Mouse (Mus musculus) embryo, embryonic 10 days (tissue): ENCODE data around the gene Avil.
A peak's percentile ranks its signal among the peaks of the same experiment; 100 is the strongest.

ENCODE experiments used
- DNase-seq: peaks from one replicate; pipeline ENCODE4 v3.0.0-alpha.2; 2015; ENCODE audit warnings: low spot score

Avil gene

GRCm38 (mm10) chr10:127018422-127018821 lies 17.9 kb downstream of the Avil start:
- DNase-seq, result no peak

DNA sequence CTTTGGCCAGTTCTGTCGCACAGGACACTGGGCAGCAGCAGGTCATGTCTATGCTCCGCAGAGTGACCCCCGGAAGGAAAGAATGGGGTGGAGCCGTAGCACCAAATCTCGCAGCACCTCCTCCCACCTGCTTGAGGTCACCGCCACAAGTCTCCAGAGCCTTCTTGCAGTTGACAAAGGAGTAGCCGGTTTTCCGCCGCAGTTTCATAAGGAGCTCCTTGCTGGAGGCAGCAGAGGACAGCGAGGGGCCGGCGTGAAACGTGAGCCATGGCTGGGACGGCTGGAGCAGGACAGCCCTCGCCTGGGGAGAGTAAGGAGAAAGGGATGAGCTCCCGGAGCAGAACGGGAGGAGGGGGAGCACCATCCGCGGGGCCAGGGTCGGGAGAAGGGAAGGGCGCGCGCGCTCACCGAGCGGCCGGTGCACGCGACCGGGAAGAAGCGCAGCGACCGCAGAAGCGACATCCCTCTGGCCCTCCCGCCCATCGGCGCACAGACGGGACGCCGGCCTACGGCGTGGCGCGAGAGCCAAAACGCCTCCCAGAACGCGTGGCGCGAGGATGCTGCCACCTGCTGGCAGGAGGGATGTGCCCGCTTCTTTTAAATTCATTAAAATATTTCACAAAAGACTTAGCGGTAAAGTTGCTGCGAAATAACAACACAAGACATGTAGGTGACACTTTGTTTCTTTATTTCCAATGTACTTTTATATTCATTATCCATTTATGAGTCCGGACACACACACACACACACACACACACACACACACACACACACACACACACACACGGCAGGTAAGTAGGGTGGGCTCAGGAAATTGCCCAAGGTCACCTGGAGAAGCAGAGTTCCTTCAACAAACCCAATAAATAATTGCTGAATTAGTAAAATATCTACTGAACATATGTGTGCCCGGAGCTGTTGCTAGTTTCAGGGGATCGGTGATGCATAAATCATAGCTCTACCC lies 30.1 kb downstream of the Avil start, which contains the start of gene Tsfm:
Tsfm (minus strand) TSS at position 505 of the 961 bp plus-strand sequence.
- DNase-seq, result peak; percentile 98

DNA sequence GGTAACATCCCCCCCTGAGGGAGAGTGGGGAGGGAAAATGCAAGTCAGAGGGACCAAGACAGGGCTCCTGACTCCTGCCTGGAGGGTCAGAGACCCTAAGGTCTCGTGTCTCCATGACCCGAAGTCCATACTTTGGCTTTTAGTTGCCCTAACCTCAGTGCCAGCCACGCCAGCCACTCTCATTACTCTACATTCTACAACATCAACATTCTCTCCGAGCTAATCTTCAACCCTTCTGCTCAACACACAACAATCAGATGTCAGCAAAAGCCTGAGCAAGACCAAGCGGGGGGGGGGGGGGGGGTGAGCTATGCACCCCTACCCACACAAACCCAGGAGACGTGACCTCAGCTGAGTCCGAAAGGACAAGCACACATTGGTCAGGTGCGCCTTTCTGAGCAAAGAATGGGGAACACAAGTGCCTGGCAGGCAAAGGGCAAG lies 32.8 kb downstream of the Avil start:
- no peak for DNase-seq

DNA sequence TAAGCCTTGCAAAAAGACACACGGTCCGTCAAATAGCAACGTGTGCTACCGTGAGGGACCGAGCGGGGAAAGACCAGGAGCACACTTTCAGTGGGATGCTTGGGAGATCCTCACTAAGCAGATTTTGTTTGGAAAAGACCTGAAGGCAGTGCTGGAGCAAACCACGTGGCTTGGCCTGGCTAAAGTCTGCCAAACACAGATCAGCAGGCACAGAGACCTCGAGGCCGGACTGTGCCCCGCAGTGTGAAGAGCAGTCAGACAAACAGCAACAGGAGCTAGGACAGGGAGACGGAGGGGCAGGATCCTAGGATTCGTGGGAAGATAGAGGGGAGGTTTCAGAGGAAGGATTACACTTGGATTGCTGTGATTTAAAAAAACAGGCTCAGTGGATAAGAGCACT lies 35.8 kb downstream of the Avil start:
- DNase-seq, result no peak

- DNase-seq, result no peak
Measured at GRCm38 (mm10) chr10:127037641-127038040, 37.1 kb downstream of the Avil start.

DNA sequence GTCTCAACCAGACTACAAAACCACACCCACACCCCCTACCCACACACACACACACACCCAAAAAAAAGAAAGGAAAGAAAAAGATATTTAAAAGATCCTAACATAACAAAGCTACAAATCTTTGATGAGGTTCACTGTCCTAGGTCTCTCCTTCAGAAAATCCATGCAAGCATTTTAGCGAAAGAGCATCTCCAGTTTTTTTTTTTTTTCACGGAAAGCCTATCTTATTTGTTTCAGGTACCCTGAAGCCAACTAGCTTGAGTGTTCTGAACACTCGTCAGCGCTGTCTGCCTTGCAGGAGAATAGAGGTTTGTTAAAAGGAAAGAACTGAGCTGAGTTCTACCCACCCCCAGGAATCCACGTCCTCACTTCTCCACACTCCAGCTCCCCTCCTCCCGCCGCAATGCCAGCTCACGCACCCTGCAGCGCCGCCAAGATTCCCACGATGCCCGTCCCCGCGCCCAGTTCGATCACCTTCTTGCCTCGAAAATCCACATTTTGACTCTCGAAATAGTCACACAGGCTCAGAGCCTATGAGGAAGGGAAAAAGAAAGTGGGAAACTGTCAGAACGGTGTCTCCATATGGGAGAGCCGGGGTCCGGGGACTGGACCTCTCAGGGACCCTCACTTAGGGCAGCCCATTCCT lies 40.2 kb downstream of the Avil start:
- DNase-seq, result no peak

GRCm38 (mm10) chr10:127041274-127041766 lies 40.8 kb downstream of the Avil start, which contains the start of the genes Mettl1 and Eef1akmt3:
Mettl1 (plus strand) TSS chr10:127041414.
Eef1akmt3 (minus strand) TSS chr10:127041513.
- DNase-seq, result peak; percentile 49

DNA sequence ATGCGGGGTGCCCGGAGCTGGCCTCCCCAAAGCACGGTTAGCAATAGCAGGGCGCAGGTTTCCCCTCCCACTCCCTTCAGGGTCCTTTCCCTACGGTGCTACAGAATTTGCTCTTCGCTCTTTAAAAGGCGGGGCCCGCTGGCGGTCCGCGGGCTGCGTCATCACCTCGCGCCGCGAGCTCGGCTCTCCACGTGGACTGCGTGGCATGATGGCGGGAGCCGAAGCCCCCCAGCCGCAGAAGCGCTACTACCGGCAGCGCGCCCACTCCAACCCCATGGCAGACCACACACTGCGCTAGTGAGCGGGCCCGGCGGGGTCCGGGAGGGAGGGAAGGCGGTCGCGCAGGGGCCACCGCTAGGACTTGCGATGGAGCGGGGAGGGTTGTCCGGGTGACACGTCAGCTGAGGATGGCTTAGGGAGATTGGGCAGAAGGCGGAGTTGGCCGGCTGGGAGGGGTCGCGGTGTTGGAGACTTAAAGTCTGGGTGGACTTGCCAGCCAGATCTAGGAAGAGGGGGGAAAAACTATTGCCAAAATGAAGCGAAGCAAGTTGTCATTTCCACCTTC lies 41.3 kb downstream of the Avil start:
- DNase-seq, result peak; percentile 91

DNA sequence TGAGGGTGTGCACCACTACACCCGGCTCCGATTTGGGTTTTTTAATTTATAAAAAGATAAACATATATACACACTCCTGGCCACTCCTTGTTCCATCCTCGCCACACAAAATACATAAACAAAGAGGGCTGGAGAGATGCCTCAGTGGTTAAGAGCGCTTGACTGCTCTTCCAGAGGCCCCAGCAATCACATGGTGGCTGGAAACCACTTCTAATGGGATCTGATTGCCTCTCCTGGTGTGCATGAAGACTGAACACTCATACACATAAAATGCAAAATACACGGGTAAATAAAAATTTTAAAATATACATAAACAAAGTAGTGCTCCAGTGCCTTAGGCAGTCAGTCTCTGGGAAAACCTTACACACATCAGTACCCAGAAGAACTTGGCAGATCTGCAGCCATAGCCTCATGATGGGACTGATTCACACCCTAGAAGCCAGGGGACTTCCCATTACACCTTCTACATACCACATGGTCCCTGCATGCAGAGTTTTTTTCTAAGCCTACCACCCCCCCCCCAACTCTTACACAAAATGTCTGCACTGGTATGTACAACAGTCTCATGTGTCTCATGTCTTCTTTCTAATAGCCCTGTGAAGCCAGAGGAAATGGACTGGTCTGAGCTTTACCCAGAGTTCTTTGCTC lies 42.1 kb downstream of the Avil start:
- DNase-seq, result no peak

- DNase-seq, result no peak
Measured at GRCm38 (mm10) chr10:127043187-127043586, 42.7 kb downstream of the Avil start.

DNA sequence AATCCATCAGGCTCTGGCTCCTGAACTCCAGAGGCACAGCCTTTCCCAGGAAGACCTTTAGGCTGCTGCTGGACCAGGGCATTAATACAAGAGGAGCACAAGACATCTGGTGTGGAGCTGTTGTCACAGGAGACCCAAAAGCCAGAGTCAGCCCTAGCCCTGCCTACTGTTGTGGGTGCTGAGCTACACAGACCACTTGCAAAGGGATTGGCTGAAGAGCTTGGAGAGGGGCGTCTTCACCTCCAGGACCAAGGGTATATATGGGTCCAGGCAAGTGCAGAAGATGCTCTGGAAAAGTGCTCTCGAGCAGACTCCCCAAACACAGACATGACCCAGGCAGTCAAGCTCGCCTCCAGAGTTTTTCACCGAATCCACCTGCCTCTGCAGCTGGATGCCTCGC lies 47.4 kb downstream of the Avil start, which contains the start of gene Cyp27b1:
Cyp27b1 (plus strand) TSS at position 297 of the 400 bp plus-strand sequence.
- no peak for DNase-seq

DNA sequence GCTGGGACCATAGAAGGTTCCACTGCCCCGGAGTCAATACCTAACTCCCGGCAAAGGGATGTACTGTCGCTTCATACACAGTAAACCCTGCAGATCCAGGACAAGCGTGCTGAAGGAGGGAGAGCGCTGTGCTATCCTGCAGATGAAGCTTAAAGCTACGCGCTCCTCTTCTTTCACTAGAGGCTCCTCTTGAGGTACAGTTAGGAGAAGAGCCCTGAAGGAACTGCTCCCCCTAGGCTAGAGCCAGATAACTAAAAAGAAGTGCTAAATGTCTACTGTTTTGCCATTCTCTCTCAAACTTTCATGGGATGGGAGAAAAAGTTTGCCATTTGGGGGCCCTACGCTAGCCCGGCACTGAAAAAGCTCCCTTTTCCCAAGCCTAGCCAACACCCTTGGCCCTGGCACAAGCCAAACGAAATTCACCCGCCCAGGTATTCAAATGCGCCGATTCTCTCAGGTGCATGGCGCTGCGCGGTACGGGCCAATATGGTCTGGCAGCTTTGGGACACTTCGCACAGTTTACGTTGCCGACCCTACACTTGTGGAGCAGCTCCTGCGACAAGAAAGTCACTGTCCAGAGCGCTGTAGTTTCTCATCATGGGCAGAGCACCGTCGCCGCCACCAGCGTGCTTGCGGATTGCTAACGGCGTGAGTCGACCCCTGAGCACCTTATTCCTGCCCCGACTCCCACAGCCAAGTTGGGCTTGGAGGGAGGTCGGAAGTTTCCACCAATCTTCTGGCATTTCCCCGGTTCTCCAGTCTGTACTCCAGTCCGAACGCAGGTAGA lies 48.3 kb downstream of the Avil start:
- DNase-seq, result no peak

GRCm38 (mm10) chr10:127049395-127050118 lies 49.0 kb downstream of the Avil start:
- DNase-seq, result no peak

GRCm38 (mm10) chr10:127050119-127050474 lies 49.6 kb downstream of the Avil start:
- DNase-seq, result no peak

DNA sequence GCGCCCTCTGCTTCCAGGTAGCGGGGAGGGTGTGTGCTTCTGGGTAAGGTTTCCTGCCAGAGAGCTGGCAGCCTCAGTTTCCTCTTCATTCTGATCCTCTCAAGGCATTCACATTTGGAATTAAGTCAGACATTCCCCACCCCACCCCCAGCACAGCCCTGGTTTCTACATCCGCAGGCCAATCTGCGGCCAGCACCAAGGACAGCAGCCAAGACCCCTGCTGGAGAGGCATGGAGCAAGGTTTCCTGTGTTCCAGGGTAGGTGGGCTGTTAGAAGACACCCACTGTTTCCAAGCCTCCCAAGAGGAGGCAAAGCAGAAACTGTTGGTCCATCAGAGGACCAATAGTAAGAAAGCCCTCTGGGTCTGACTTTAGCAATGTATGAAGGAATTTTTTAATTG lies 54.1 kb downstream of the Avil start:
- DNase-seq, result peak; percentile 57

DNA sequence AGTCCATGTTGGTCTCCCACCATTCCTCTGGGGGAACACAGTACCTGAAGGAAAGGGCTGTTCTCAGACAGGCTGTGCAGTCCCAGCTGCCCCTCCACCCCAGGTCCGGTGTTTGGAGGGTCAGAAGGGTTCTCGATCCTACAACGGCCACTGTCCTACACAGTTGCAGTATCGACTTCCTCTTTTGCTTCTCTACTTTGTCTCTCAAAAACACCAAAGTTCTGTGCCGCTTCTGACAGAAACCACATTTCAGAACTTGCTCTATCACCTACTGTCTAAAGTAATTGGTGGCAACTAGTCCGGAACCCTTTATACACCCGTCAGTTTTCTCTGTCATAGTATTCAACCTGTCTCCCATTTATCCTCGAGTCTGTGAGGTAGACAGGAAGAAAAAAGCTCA lies 54.9 kb downstream of the Avil start:
- DNase-seq, result no peak

DNA sequence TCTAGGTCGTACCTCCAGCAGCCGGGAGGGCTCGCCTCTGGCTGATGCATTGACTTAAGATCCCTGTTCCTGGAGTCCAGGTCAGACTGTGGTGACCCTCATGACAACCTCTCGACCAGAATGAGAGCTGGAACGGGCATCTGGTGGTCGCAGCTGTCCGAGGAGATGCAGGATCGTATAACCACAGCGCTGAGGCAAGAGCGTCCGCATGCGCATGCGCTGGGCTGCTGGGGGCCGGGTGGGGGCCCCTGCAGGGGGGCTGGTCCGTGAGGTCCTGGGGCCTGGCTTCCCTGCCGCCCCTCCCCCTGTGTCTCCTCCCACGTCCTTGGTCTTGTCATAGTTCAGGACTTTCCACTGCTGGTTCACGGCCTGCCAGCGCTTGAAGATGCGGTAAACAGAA lies 56.0 kb downstream of the Avil start:
- no peak for DNase-seq

GRCm38 (mm10) chr10:127058161-127058560 lies 57.7 kb downstream of the Avil start:
- peak; percentile 93 for DNase-seq

- no peak for DNase-seq
Measured at GRCm38 (mm10) chr10:127058708-127059107, 58.2 kb downstream of the Avil start.

GRCm38 (mm10) chr10:127059174-127059967 lies 58.9 kb downstream of the Avil start:
- no peak for DNase-seq
